Mouse (Mus musculus) CD4-positive naive resting alpha-beta T cell, adult 57 days (primary cell): ENCODE measurements around the gene Gata1. TPM values are rescaled to one million over a fixed set of nuclear protein-coding genes. Genes with fewer than 3 reads are reported as not detected.

Experiments used
- total RNA-seq: library from RNA; stranded (reverse); gene quantifications from one replicate; pipeline ENCODE4 v1.2.4, GENCODE M21; 2023

Gata1 gene
- total RNA-seq, result 3.3 TPM

GRCm38 (mm10) chrX:7977892-7978291 lies at the start of gene Gata1:
Gene Gata1, minus strand, starts transcription at chrX:7978071.

GRCm38 (mm10) chrX:8018286-8018685 lies 40.4 kb upstream of the Gata1 start, which contains the start of gene Glod5:
Gene Glod5, minus strand, starts transcription at chrX:8018492.

GRCm38 (mm10) chrX:7947108-7947899 lies 30.6 kb downstream of the Gata1 start, which contains the start of gene Hdac6:
Gene Hdac6, minus strand, starts transcription at chrX:7947889.

GRCm38 (mm10) chrX:7928270-7928790 lies 49.5 kb downstream of the Gata1 start, which contains the start of gene Eras:
Gene Eras, minus strand, starts transcription at chrX:7928607.

GRCm38 (mm10) chrX:7919601-7920383 lies 58.1 kb downstream of the Gata1 start, which contains the start of gene Pcsk1n:
Gene Pcsk1n, plus strand, starts transcription at chrX:7919822.

Other genes starting within 250 kb of the Gata1 start
- 16.9 TPM for gene Praf2, start 249.6 kb downstream of the Gata1 start, total RNA-seq
- not detected for gene Ccdc120, start 227.2 kb downstream of the Gata1 start, total RNA-seq
- 22.6 TPM for gene Tfe3, start 215.5 kb downstream of the Gata1 start, total RNA-seq
- gene Gripap1, start 188.3 kb downstream of the Gata1 start, total RNA-seq, result 150 TPM
- 1.2 TPM for gene Kcnd1, start 155.8 kb downstream of the Gata1 start, total RNA-seq
- gene Otud5, start 136.7 kb downstream of the Gata1 start, total RNA-seq, result 205 TPM
- 56.9 TPM for gene Pim2, start 99.8 kb downstream of the Gata1 start, total RNA-seq
- gene Slc35a2, start 94.0 kb downstream of the Gata1 start, total RNA-seq, result 24.8 TPM
- gene Pqbp1, start 78.8 kb downstream of the Gata1 start, total RNA-seq, result 83.4 TPM
- 37.8 TPM for gene Timm17b, start 78.7 kb downstream of the Gata1 start, total RNA-seq
- not detected for gene Gm10491, start 70.2 kb downstream of the Gata1 start, total RNA-seq
- gene Gm10490, start 68.5 kb downstream of the Gata1 start, total RNA-seq, result not detected
- not detected for gene Pcsk1n, start 58.2 kb downstream of the Gata1 start, total RNA-seq
- not detected for gene Eras, start 49.5 kb downstream of the Gata1 start, total RNA-seq
- gene Hdac6, start 30.2 kb downstream of the Gata1 start, total RNA-seq, result 17.9 TPM
- gene Glod5, start 40.4 kb upstream of the Gata1 start, total RNA-seq, result not detected
- 30.1 TPM for gene Suv39h1, start 96.7 kb upstream of the Gata1 start, total RNA-seq
- gene Was, start 112.4 kb upstream of the Gata1 start, total RNA-seq, result 114 TPM
- 49.9 TPM for gene Wdr13, start 154.8 kb upstream of the Gata1 start, total RNA-seq
- 479 TPM for gene Rbm3, start 167.8 kb upstream of the Gata1 start, total RNA-seq
- 16.9 TPM for gene Tbc1d25, start 198.1 kb upstream of the Gata1 start, total RNA-seq
- gene Ebp, start 215.4 kb upstream of the Gata1 start, total RNA-seq, result 48.9 TPM
- gene Porcn, start 228.5 kb upstream of the Gata1 start, total RNA-seq, result not detected